Mouse (Mus musculus) CD8-positive naive resting alpha-beta T cell, adult 2 months (primary cell): ENCODE results near the gene Trappc10.
A peak's percentile ranks its signal among the peaks of the same experiment; 100 is the strongest.

Experiments used
- DNase-seq, 2 experiments: peaks; one replicate each; pipeline ENCODE4 v3.0.0; 2022; ENCODE audit warnings: low read depth in 2 of 2, low spot score in 2 of 2

The Trappc10 gene

DNA sequence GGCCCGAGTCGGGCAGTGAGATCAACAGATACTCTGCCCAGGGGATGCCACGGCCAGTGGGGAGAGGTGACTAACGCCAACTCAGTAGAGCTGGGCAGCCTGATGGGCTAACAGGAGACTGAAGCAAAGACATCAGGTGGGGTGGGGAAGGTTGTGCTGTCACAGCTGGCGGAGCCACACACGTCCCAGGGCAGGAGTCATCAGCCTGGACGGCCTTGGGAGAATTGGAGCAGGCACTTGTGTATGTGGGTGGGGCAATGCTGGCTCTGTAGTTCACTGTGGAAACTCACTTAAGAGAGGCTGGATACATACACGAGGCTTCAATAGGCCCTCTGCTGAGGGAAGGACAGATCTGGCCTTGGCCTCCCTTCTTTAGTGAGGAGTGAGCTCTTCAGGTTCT, 83.3 kb downstream of the Trappc10 start:
- DNase-seq, result no peak

DNA sequence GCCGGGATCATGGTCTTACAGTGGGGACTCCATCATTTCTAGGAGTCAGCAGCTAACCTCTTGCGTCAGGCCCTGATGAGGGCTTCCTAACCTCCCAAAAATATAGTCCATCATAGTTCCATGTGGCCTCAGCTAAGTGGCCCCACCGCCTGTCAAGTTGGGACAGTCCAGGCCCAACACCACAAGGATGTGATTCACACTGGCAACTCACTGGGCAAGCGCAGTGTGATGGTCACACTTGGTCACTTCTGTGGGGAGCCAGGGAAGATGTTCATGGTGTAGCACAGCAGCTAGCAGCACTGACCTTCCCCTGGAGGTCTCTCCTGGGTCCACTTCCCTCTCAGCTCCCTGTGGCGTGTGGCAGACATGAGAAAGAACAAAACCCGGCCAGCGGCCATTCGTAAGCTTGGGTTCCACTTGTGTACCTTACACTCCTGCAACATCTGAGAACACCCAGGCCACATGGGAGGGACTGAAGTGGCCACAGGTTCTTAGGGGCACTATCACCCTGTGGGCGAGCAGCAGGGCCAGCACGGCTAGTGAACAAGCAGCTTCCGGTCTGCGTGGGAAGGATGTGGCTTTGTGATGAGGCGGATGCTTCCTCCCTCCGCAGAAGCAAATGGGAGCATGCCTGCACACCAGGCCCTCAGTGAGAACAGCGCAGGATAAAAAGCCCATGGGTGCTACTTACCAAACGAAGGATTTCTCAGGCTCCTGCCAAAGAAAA, 83.9 kb downstream of the Trappc10 start:
- DNase-seq, result peak; percentile 38 to 59

DNA sequence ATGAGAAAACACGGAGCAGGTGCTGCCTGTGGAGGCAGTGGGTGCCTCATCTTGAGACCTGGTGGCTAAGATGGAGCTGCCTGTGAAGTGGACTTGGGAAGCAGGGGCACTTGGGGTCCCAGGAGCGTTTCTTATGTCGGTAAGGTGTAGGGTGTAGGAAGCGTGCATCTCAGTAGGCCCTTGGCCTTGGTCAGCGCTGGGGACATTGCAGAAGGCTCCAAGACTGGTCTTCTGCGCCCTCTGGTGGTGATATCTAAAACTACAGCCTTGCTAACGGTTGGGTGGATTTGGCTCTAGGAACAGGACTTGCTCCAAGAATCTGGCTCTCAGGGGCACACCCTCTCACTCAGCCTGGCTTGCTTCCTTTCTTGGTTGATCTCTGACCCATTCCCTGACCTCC, 84.5 kb downstream of the Trappc10 start:
- peak; percentile 75 to 78 for DNase-seq

DNA sequence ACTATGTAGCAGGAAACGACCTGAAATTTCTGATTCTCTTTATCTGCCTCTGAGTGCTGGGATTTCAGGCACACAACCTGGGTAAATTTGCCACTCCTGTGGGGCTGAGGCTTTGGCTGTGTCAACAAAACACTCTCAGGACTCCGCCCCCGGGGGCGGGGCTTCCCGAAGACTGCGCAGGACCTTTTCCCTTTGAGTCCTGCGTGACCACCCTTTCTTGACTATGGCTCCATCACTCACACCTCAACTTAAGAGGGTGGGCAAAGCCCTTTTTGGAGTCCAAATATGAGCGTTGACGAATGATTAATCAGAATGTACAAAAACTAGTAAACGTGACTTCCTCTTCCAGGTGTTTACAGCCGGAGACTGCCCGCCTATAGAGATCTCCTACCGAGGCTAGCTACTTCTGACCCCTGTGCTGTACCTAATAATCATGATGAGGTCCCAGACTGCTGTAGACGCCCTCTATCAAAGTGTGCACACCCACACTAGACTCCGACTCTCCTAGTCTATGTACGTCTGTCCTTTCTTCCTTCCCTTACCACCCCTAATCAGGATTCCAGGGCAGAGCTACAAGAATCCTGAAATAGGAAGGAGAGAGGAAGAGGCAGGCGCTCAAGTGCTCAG, 85.1 kb downstream of the Trappc10 start:
- DNase-seq, result peak; percentile 35 to 56

DNA sequence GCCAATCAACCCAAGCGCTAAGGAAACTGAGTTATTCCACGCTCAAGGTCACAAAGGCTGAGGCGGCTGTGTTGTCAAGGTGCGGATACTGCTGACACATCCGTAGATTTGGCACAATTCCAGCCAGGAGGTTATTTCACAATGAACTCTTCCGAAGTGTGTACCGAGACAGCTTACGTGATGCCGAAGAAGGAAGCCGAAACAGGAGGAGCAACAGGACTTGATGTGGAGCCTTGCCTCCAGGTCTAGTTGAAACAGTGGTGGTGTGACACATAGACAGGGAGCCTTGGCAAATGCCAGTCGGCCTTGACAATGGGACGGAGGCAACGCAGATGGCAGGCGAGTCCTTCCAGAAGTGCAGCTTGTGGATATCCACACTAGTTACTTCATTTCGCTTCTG, 86.4 kb downstream of the Trappc10 start:
- no peak for DNase-seq

DNA sequence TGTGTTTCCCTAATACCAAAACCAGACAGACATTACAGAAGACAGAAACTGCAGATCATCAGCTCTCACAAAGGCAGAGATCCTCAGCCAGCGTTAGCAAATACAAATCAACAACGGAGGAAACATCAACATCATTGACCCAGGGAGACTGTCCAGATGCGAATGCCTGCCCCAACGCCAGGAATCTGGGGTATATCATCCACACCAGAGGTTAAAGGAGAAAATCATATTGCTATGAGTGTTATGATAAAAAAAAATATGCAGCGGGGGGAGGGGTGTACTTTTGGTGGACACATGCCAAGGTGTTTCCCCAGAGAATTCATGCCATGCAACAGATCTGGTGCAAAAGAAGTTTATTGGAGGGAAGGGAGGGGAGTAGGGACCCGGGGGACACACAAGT, 87.5 kb downstream of the Trappc10 start:
- DNase-seq, result no peak

DNA sequence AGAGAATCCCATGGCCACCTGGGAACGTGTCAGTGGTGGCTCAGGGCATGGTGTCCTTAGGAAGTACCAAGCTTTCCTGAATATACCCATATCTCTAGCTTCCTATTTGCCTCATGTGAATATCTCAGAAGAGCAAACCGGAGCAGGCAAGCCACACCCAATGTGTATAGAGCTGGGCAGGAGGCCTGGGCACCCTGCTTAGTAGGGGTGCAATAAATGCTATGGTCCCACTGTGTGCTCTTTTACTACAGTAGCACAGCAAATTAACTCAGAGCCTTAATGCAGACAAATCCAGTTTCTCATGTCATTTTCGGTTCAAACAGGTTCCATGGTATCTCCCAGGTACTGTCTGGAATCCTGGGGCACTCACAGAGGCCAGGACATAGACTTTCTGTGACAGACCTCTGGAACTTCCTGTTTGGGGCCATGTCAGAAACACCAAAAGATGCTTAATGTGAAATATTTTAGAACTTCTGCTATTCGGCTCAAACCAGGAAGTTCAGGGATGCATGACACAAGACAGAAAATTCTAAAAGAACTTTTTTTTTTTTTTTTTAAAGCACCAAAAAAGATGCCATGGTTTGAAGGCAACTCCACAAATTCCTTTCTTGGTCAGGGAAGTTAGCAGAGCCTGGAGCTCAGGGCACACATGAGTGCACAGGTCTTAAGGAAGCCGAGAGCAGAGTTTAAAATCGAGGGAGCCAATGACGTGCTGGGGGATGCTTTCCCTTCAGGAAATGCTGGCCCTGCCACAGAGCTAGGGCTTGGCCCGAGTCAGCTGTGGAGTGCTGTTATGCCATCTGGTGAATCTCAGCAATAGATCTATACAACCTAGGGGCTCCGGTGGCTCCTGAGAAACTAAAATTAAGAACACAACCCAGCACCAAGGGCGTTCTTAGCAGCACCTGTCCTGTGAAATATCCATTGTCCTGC, 95.3 kb downstream of the Trappc10 start:
- no peak for DNase-seq

DNA sequence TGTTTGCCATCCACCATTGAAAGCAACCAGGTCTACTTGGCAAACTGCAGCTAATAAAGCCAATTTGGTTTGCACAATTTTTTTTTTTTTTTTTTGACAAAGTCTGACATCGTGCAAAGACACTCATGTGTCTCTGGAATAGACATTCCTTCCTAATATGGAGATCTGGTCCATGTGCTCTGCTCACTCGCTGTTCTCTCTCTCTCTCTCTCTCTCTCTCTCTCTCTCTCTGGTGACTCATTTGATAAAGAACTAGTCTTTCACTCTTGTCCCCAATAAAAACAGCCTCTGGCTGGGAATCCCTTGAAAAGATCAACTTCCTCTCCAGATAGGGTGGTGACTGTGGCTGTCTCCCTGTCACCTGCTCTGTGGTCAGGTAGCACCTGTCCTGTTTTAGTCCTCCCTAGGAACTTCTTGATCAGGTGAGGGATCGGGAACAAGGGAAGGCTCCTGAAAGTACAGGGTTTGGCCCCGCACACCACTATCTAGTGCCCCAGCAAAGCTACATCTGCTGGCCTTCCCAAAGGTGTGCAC, 96.5 kb downstream of the Trappc10 start:
- DNase-seq, result no peak

DNA sequence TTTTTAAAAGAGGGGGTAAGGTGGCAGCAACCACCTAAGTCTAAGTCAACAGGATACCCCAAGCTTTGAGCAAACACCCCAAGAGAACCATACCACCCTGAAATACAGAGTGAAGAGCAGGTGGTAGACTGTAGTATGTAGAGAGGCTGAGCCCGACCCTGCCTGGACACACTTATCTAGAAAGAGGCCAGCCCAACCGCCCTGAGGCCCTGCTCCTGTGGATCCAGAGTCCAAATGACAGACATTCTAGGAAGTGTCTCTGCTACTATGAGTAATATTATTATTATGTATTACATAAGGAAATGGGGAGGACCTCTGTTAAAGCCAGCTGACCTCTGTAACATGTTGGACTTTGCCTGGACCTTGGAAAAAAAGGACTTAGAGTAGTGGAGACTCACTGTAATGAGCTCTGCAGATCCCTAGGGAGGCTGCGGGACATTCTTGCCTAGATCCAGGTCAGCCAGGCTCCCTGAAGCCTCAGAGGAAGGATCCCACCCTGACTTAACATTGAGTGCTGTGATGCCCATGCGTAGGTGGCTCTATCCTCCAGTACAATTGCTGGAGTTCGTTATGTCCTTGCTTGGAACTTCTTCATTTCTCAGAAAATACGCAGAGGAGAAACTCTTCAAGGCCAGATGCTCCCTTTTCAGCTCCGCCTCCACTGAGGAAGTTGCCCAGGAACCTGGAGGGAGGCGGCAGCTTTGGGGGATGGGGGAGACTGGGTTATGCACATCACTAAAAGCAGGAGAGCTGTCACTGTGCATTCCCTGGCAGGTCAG, 100.5 kb downstream of the Trappc10 start:
- no peak for DNase-seq

DNA sequence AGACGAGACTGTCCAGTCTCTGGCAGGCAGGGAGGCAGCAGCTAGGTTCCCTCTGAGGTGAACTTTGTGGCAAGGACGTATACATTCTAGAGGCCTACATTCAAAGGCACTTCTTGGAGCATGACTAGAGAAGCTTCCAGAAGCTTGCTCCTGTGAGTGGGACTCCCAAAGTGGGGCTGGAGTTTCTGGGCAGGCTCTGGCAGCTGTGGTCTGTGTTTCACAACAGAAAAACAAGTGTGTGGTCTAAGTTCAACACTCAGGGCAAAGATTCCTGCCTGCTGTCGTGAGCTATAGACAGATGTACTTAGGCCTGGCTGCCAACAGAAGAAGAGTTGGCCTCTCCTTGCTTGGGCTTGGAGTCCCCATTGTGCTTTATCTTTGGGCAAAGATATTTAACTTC, 103.6 kb downstream of the Trappc10 start:
- no peak for DNase-seq

DNA sequence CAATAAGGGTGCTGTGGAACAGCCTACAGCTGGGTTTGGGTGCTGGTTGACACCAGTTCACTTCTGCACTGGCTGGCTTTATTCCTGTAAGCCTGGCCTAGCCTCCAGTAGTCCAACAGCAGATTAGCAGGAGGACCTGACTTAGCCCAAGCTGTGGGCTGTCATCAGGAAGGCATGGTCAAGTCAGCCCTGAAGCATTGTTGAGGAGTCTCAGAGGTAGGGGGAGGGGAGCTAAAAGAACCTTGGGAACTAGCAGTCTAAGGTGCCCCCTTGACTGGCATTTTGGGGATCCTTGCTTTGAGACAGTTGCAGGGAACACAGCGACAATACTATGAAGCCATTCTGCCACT, 104.2 kb downstream of the Trappc10 start:
- no peak for DNase-seq

DNA sequence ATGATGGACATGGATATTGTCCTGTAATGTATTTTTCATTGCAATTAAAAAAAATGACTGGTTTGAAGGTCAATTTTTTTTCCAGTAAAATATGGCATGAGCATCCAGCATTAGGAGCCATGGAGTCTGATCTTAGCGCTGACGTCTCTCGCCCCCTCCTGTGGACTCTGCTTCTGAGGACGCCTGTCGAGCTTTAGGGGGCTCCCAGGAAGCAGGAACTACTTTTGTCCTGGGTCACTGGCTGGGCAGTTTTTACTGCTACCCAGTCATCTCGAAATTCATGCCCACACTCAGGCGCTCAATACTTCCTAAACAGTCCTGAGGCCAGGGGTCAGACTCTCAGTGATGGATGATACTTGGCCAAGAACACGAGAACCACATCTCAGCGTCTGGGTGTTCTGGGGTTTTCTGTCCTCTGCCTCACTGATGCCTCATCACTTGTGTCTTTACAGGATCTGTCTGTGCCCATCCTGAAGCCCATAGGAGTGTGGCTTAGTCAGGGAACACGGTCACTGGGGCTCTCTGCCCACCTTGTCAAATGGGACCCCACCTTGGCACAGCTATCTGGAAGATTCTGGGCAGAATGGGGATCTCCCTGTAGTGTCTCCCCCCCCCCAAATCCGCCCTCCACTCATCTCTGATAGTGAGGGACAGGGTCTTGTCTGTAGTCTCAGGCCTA, 104.7 kb downstream of the Trappc10 start:
- no peak for DNase-seq

DNA sequence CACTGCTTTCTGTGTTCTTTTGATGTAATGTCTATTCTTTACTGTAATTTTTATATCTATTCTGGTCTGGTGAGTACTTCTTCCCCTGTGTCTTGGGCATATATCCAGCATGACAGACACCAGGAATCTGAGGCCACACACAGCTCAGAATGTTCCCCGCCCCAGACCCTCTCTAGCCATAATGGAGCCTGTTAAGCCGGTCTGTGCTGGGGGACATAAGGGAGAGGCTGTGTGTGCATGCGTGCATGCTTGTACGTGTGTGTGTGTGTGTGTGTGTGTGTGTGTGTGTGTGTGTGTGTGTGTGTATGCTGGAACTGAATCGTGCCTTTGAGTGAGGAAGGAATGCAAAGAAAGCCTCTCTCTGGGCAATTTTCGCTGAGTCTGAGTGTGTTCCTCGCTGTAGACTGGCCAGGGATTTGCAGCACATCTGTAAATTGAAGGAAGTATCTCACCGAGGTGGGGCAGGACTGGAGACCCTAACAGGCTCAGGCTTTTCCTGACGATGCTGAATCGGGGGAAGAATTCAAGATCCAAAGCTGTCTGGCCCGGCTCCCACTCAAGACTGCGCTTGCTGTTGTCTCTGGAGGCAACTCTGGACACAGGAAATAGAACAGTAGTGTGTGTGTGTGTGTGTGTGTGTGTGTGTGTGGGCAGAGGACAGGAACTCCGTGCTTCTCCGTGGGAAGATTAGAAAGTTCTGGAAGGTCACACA, 105.5 kb downstream of the Trappc10 start:
- no peak for DNase-seq

DNA sequence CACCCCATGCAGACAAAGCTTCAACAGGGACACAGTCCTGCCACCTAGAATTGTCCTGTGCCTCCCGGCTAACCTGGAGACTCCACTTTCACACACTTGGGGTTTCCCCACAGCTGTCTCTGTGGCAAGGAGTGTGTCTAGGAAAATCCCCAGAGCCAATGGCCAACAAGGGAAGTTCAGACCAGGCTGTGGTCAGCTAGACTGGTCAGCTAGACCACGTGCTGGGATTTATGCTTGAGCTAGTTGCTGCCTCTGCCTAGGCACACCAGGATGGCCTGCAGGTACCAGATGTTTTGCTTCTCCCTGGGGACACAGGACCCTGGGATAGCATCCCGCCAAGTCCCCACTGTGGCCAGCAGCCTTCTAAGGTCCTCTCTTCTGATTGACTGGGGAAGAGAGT, 107.2 kb downstream of the Trappc10 start:
- DNase-seq, result no peak
